Mouse (Mus musculus): ENCODE data around the gene Usp28. TPM values are rescaled to one million over a fixed set of nuclear protein-coding genes. Genes with fewer than 3 reads are reported as not detected.
"Not testable (repeated sequence)": the region's sequence is repeated elsewhere in the genome, so short reads cannot be mapped to it uniquely, and the experiment has no call there.

Gene Usp28
- polyA plus RNA-seq, 1 experiment from 2014 or later = 40.5 TPM

- Histone ChIP-seq H3K9ac (replicated peaks; ENCODE audit: low read depth, low read length) (no peak overlapping the region), H3K4me3 (ENCODE audit: low read depth, low read length) (no peak overlapping the region), H3K27ac (ENCODE audit: low read depth, low read length) (no peak overlapping the region), H3K36me3 (ENCODE audit: control insufficient read depth, insufficient read depth, low read length) (no peaks in the 10 kb centered on the region), H3K4me1 (ENCODE audit: control insufficient read depth, insufficient read depth, low read length) (no peaks in the 10 kb centered on the region), H3K9me3 (ENCODE audit: control insufficient read depth, low read length) (no peaks in the 10 kb centered on the region), H3K4me2 (ENCODE audit: low read depth, low read length) (no peak overlapping the region), H3K27me3 (ENCODE audit: control insufficient read depth, insufficient read depth, low read length) (peaks cover 2% of the 10 kb centered on the region; the same call in 1 of the 2 replicates)
- WGBS = 74% methylated on average over 3 of the region's 3 CpGs
- ATAC-seq (ENCODE audit: low read depth) = no peak
Measured at GRCm38 (mm10) chr9:48980781-48981180, 4.4 kb upstream of the Usp28 start.

GRCm38 (mm10) chr9:48981827-48982226 is 3.3 kb upstream of the Usp28 start:
- Histone ChIP-seq H3K9ac (replicated peaks; ENCODE audit: low read depth, low read length) (no peak overlapping the region), H3K4me2 (ENCODE audit: low read depth, low read length) (no peak overlapping the region), H3K9me3 (ENCODE audit: control insufficient read depth, low read length) (no peaks in the 10 kb centered on the region), H3K27me3 (ENCODE audit: control insufficient read depth, insufficient read depth, low read length) (peaks cover 2% of the 10 kb centered on the region; the same call in 1 of the 2 replicates), H3K4me1 (ENCODE audit: control insufficient read depth, insufficient read depth, low read length) (peaks cover 7% of the 10 kb centered on the region), H3K4me3 (ENCODE audit: low read depth, low read length) (no peak overlapping the region), H3K36me3 (ENCODE audit: control insufficient read depth, insufficient read depth, low read length) (no peaks in the 10 kb centered on the region), H3K27ac (ENCODE audit: low read depth, low read length) (no peak overlapping the region)
- no peak for ATAC-seq (ENCODE audit: low read depth)

- H3K9ac ChIP-seq (replicated peaks; ENCODE audit: low read depth, low read length); H3K27me3 ChIP-seq (ENCODE audit: control insufficient read depth, insufficient read depth, low read length); H3K27ac ChIP-seq (ENCODE audit: low read depth, low read length); H3K9me3 ChIP-seq (ENCODE audit: control insufficient read depth, low read length); H3K4me3 ChIP-seq (ENCODE audit: low read depth, low read length); ATAC-seq (ENCODE audit: low read depth); H3K36me3 ChIP-seq (ENCODE audit: control insufficient read depth, insufficient read depth, low read length); H3K4me2 ChIP-seq (ENCODE audit: low read depth, low read length): not testable (repeated sequence)
- WGBS = 96% methylated on average over 6 of the region's 6 CpGs
- H3K4me1 ChIP-seq (ENCODE audit: control insufficient read depth, insufficient read depth, low read length) = peaks cover 17% of the 10 kb centered on the region
Measured at GRCm38 (mm10) chr9:48983801-48984200, 1.4 kb upstream of the Usp28 start.

- Histone ChIP-seq H3K27me3 (ENCODE audit: control insufficient read depth, insufficient read depth, low read length) (peaks cover 2% of the 10 kb centered on the region; the same call in 1 of the 2 replicates), H3K27ac (ENCODE audit: low read depth, low read length) (peak overlapping the region; percentile 77; the same call in 1 of the 2 replicates), H3K4me3 (ENCODE audit: low read depth, low read length) (peak overlapping the region; percentile 70), H3K36me3 (ENCODE audit: control insufficient read depth, insufficient read depth, low read length) (no peaks in the 10 kb centered on the region), H3K9ac (replicated peaks; ENCODE audit: low read depth, low read length) (peak overlapping the region; percentile 39), H3K4me2 (ENCODE audit: low read depth, low read length) (peak overlapping the region; percentile 45), H3K9me3 (ENCODE audit: control insufficient read depth, low read length) (no peaks in the 10 kb centered on the region), H3K4me1 (ENCODE audit: control insufficient read depth, insufficient read depth, low read length) (peaks cover 17% of the 10 kb centered on the region)
- WGBS = 33% methylated on average over 8 of the region's 8 CpGs
- peak; percentile 10; the same call in 1 of the 2 replicates for ATAC-seq (ENCODE audit: low read depth)
Measured at GRCm38 (mm10) chr9:48984320-48984844, 793 bp upstream of the Usp28 start.

GRCm38 (mm10) chr9:48985708-48986088 is 523 bp downstream of the Usp28 start:
- no peak for ATAC-seq (ENCODE audit: low read depth)

GRCm38 (mm10) chr9:48986616-48987141 is 1.5 kb downstream of the Usp28 start:
- ATAC-seq (ENCODE audit: low read depth) = no peak
- no peak overlapping the region for H3K9ac ChIP-seq (replicated peaks; ENCODE audit: low read depth, low read length)
- H3K27me3 ChIP-seq (ENCODE audit: control insufficient read depth, insufficient read depth, low read length) = peaks cover 2% of the 10 kb centered on the region; the same call in 1 of the 2 replicates
- no peak overlapping the region for H3K27ac ChIP-seq (ENCODE audit: low read depth, low read length)
- no peaks in the 10 kb centered on the region for H3K36me3 ChIP-seq (ENCODE audit: control insufficient read depth, insufficient read depth, low read length)
- H3K9me3 ChIP-seq (ENCODE audit: control insufficient read depth, low read length) = no peaks in the 10 kb centered on the region
- H3K4me3 ChIP-seq (ENCODE audit: low read depth, low read length) = no peak overlapping the region; the same call in 1 of the 2 replicates
- peak overlapping the region; percentile 32; the same call in 1 of the 2 replicates for H3K4me2 ChIP-seq (ENCODE audit: low read depth, low read length)
- H3K4me1 ChIP-seq (ENCODE audit: control insufficient read depth, insufficient read depth, low read length) = peaks cover 17% of the 10 kb centered on the region
- 20% methylated on average over 7 of the region's 7 CpGs for WGBS

More at GRCm38 (mm10) chr9:48985708-48986088, 523 bp downstream of the Usp28 start:
- Histone ChIP-seq H3K27ac (ENCODE audit: low read depth, low read length) (peak overlapping the region; percentile 66), H3K36me3 (ENCODE audit: control insufficient read depth, insufficient read depth, low read length) (no peaks in the 10 kb centered on the region), H3K4me2 (ENCODE audit: low read depth, low read length) (peak overlapping the region; percentile 75), H3K4me1 (ENCODE audit: control insufficient read depth, insufficient read depth, low read length) (peaks cover 17% of the 10 kb centered on the region), H3K27me3 (ENCODE audit: control insufficient read depth, insufficient read depth, low read length) (peaks cover 2% of the 10 kb centered on the region; the same call in 1 of the 2 replicates), H3K9ac (replicated peaks; ENCODE audit: low read depth, low read length) (peak overlapping the region; percentile 67), H3K9me3 (ENCODE audit: control insufficient read depth, low read length) (no peaks in the 10 kb centered on the region), H3K4me3 (ENCODE audit: low read depth, low read length) (peak overlapping the region; percentile 70)
- 0% methylated on average over 20 of the region's 20 CpGs for WGBS

GRCm38 (mm10) chr9:48987201-48988101 is 2.3 kb downstream of the Usp28 start:
- no peak for ATAC-seq (ENCODE audit: low read depth)
- Histone ChIP-seq H3K36me3 (ENCODE audit: control insufficient read depth, insufficient read depth, low read length) (no peaks in the 10 kb centered on the region), H3K27ac (ENCODE audit: low read depth, low read length) (no peak overlapping the region), H3K4me3 (ENCODE audit: low read depth, low read length) (no peak overlapping the region), H3K27me3 (ENCODE audit: control insufficient read depth, insufficient read depth, low read length) (peaks cover 2% of the 10 kb centered on the region; the same call in 1 of the 2 replicates), H3K4me2 (ENCODE audit: low read depth, low read length) (peak overlapping the region; percentile 32; the same call in 1 of the 2 replicates), H3K9me3 (ENCODE audit: control insufficient read depth, low read length) (no peaks in the 10 kb centered on the region), H3K9ac (replicated peaks; ENCODE audit: low read depth, low read length) (no peak overlapping the region), H3K4me1 (ENCODE audit: control insufficient read depth, insufficient read depth, low read length) (peaks cover 17% of the 10 kb centered on the region)
- WGBS = 32% methylated on average over 12 of the region's 12 CpGs

- Histone ChIP-seq H3K36me3 (ENCODE audit: control insufficient read depth, insufficient read depth, low read length) (no peaks in the 10 kb centered on the region), H3K9me3 (ENCODE audit: control insufficient read depth, low read length) (no peaks in the 10 kb centered on the region), H3K4me3 (ENCODE audit: low read depth, low read length) (no peak overlapping the region), H3K4me2 (ENCODE audit: low read depth, low read length) (no peak overlapping the region), H3K27me3 (ENCODE audit: control insufficient read depth, insufficient read depth, low read length) (no peaks in the 10 kb centered on the region), H3K27ac (ENCODE audit: low read depth, low read length) (no peak overlapping the region), H3K9ac (replicated peaks; ENCODE audit: low read depth, low read length) (no peak overlapping the region), H3K4me1 (ENCODE audit: control insufficient read depth, insufficient read depth, low read length) (peaks cover 12% of the 10 kb centered on the region)
- no peak for ATAC-seq (ENCODE audit: low read depth)
- 69% methylated on average over 5 of the region's 5 CpGs for WGBS
Measured at GRCm38 (mm10) chr9:48991671-48992070, 6.5 kb downstream of the Usp28 start.

GRCm38 (mm10) chr9:48994779-48995178 is 9.6 kb downstream of the Usp28 start:
- H3K27me3 ChIP-seq (ENCODE audit: control insufficient read depth, insufficient read depth, low read length) = no peaks in the 10 kb centered on the region
- H3K27ac ChIP-seq (ENCODE audit: low read depth, low read length) = no peak overlapping the region
- no peaks in the 10 kb centered on the region for H3K36me3 ChIP-seq (ENCODE audit: control insufficient read depth, insufficient read depth, low read length)
- no peak overlapping the region for H3K4me3 ChIP-seq (ENCODE audit: low read depth, low read length)
- H3K9me3 ChIP-seq (ENCODE audit: control insufficient read depth, low read length) = no peaks in the 10 kb centered on the region
- H3K4me2 ChIP-seq (ENCODE audit: low read depth, low read length) = no peak overlapping the region
- H3K9ac ChIP-seq (replicated peaks; ENCODE audit: low read depth, low read length) = no peak overlapping the region
- no peak for ATAC-seq (ENCODE audit: low read depth)
- no peaks in the 10 kb centered on the region for H3K4me1 ChIP-seq (ENCODE audit: control insufficient read depth, insufficient read depth, low read length)
- WGBS = 90% methylated on average over 7 of the region's 7 CpGs
